Mouse (Mus musculus) right cerebral cortex, postnatal 10 days (tissue): Measurements from ENCODE around the gene Prelid1.

Experiments
- DNase-seq, 2 experiments: peaks; one replicate each; pipeline ENCODE4 v3.0.0; 2021; ENCODE audit warnings: low spot score in 2 of 2

Gene Prelid1

DNA sequence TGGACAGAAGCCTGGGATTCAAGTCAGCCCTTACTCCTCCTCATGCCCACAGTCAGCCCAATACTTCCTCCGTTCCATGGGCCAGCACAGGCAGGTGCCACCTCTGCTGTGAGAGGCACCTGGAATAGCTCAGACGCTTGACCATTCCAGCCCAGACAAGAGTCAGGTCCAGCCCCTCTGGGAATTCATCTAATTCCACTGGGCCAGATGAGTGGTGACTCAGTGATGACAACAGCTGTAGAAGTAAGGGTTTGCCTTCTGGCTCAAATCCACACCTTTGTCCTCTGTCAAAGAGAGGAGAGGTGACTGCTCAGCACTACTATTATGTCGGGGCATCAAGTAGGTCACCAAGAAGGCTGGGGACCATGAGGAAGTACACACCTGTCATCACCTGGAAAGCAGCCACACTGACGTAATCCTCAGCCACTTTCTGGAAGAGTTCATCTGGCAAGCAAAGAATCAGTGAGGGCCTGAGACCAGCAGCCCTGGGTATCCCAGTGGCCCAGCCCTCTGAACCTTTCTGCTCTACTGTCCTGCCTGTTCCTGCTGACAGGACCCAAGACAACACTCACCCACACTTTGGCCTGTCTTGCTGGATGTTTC is at the start of gene Prelid1:
Gene Prelid1, plus strand, starts transcription at position 570 of the 603 bp plus-strand sequence.
- DNase-seq, result no peak

DNA sequence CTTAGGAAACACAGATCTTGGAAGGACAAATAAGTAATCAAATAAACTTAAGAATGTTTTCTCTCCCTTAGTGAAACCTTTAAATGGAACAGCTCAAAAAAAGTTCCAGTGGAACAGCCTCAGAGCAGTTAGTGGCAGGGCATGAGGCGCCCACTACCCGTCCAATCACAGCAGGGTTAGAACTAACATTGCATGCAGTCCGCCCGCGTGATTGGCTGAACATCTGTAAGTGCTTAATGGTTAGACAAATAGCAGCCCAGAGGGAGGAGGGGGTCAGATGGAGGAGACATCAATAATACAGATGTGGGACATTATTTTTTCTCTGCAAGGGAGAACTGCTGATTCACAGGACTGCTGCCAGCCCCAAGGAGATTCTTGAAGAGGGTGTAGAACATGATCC is 43.1 kb upstream of the Prelid1 start:
- no peak for DNase-seq

DNA sequence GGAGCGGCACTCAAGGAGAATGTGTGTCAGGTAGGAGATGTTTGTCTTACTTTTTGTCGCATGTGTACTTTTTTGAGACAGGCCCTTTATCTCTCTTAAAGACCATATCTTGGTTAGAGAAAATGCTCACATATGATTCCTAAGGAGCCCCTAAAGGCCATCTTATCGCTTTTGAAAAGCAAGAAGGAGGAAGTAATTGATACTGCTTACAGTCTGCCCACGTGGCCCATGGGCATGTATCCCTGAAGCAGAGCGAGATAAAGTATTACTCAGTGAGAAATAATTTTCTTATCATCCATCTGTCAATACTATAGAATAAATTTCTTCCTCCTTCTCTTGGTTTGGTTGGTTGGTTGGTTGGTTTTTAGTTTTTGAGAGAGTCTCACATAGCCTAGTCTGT is 42.7 kb upstream of the Prelid1 start:
- DNase-seq, result no peak

DNA sequence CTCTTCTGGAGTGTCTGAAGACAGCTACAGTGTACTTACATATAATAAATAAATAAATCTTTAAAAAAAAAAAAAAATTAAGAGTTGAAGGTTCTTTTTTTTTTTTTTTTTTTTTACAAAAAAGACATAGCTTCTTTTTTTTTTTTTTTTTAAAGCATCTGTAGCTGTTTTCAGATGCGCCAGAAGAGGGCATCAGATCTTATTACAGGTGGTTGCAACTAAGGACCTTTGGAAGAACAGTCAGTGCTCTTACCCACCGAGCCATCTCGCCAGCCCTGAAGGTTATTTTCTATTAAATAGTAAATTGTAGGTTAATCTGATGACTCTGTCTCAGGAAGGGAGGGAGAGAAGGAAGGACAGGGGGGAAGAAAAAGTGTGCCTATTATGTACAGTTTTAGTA is 31.4 kb upstream of the Prelid1 start:
- no peak for DNase-seq

DNA sequence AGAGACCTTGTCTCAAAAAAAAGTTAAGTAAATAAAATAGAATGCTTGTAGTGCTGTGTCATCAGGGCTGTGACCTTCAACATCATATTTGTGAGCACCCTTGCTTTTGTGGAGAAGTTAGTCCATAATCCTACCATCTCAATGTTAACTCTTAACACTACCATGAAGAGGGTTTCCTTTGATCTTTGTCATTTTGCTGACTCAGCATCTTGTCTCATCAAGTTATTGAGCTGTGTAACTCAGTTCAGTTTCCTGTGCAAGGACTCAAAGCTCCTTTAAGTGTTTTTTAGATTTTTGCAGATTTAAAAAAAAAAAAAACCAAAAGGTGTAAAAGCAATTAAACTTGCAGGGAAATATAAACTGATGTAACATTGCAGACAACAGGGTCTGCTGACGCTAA is 23.5 kb upstream of the Prelid1 start:
- no peak for DNase-seq

DNA sequence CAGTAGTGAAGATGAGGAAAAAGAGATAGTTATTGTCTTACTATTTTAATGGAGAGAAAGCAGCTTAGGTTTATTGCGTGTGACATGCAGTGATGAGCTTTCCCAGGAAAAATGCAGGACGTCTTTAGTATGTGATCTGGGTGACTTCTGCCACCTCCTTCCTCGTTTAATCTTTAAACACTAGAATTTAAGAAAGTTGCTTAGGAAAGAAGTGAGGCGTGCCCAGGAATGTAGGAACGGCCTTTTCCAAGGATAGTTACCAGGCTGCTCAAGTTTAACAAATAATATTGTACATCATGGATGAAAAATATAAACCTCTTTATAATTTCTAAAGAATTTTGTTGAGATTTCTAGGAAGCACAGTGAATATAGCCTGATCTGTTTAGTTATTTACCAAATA is 19.4 kb upstream of the Prelid1 start:
- DNase-seq, result no peak

DNA sequence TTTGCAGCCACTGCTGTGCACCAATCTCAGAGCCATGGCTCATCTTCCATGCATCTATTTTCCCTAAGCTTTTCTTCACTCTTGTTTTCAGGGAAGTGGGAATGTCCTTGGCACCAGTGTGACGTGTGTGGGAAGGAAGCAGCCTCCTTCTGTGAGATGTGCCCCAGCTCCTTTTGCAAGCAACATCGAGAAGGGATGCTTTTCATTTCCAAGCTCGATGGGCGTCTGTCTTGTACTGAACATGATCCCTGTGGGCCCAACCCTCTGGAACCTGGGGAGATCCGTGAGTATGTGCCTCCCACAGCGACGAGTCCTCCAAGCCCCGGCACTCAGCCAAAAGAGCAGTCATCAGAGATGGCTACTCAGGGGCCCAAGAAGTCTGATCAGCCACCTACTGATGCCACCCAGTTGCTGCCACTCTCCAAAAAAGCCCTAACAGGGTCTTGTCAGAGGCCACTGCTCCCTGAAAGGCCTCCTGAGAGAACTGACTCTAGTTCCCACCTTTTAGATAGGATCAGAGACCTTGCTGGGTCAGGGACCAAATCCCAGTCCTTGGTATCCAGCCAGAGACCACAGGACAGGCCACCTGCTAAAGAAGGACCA is 8.2 kb upstream of the Prelid1 start:
- no peak for DNase-seq

DNA sequence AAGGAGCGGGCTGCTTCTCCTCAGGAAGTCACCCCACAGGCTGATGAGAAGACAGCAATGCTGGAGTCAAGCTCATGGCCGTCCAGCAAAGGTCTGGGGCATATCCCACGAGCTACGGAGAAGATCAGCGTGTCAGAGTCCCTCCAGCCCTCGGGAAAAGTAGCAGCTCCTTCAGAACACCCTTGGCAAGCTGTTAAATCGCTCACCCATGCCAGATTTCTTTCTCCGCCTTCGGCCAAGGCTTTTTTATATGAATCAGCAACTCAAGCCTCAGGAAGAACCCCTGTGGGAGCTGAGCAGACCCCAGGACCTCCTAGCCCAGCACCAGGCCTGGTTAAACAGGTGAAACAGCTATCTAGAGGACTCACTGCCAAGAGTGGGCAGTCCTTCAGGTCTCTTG is 7.2 kb upstream of the Prelid1 start:
- no peak for DNase-seq

DNA sequence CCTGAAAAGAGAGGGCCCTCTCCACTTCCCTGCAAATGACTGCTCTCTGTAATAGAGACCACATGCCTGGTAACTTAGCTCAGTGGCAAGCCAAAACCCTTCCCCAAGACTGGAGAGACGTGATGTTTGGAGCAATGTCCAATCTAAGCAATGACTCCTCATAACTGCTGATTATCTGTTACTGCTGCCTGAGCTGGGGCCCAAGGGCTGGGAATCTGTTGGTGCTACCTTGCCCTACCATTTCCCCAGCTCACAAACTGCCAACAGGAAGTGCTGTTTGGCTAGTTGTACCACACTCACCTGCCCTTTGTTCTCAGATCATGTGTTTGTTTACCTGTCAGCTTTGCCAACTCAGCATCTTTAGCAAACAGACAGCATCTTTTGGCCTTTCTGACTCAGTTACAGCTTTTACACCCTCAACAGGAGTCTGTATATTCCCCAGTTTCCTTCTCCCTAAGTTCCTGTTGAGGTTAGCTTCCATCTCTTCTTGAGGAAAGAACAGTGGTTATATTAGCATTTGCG is 5.3 kb upstream of the Prelid1 start:
- no peak for DNase-seq

DNA sequence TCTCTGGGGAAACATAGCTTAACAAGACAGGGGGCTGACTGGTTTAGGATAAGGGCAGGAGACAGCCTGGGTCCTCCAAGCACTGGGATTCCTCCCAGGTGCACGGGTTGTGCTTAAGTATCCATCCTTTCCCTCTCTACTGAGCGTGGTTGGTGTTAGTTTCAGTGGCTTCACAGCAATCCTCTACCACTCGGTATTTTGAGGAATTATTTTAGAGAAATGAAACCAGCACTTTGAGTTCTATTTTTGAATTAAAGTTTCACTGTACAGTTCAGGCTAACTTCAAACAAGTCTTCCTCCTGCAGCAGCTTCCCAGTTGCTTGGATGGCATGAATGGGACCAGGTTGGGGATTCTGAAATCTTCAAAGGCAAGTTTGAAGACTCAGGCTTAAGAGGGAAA is 1.9 kb upstream of the Prelid1 start:
- DNase-seq, result no peak

DNA sequence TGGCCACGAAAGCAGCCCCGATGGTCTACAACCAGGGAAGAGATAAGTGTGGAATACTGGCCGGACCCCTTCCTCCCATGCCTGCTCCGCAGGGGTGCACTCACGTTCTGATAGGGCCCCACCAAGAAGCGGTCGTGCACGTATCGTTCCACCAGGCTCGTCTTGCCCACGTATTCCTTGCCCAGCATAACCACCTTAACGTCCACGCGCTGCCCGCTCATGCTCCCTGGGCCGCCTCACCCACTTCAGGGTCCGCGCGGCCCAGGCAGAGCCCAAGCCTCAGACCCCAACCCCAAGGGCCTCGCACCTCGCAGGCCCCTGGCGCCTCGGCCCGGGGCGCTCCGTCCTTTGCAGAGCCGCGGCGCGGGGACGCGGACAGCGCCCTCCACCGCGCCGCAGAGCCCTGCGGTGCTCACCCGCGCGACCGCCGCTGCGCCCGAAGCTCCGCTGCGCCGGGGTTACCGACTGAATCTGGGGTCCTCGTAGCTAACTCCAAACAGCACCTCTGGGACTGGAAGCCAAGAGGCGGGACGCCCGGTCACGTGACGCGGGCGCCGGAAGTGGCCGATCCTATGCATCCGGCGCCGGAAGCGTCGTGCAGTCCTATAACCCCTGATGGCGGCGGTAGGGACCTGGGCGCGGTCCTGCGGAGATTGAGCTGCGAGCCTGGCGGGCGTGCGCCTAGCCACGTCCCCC is 1.3 kb downstream of the Prelid1 start, which contains the start of gene Rab24:
Gene Rab24, minus strand, starts transcription at position 513 of the 696 bp plus-strand sequence.
- peak; percentile 93 to 95 for DNase-seq

DNA sequence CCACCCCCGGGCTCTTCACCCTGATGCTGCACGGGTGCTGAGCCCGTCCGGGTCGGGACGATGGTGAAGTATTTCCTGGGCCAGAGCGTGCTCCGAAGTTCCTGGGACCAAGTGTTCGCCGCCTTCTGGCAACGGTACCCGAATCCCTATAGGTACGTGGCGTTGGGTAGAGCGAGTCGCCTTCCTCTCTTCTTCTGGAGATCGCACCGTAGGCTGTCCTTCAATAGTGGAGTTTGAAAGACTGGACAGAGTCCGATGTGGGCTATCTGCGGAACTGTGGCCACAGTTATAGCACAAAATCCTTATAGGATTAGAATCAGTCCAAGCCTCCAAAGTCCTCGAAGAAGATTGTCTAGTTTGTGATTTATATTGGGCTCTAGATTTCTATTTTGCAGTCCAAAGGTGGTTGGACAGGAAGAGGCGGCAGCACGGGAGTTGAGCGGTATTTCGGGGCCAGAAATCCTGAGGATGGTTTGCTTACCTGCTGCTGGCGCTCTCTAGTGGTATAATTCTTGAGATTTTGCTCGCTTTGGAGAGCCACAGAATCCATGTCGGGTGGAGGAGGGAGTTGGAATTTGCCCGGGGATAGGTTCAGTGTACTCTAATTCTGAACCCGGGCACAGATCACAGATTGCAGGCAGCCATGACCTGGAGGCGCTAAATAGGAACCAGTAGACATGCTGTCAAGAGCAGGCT is 2.0 kb downstream of the Prelid1 start:
- peak; percentile 57 to 67 for DNase-seq

DNA sequence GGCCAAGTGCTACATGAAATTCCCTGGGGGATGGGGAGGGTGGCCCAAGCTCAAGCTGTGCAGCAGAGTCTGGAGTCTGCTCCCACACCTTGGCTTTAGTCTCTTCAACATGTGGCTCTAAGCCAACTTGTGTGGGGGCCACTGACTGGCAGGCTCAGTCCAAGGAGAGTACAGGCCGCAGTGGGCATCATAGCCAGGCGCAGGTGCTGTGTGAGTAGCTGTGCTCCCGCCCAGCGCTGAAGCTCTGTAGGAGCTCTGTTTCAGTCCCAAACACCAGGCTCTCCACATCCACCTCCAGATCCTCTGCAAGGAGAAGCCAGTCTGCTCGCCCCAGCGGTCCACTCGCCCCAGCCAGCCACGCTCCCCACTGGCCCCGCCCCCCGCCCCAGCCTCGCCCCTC is 5.3 kb downstream of the Prelid1 start:
- DNase-seq, result peak in 1 of 2 experiments; percentile 49

DNA sequence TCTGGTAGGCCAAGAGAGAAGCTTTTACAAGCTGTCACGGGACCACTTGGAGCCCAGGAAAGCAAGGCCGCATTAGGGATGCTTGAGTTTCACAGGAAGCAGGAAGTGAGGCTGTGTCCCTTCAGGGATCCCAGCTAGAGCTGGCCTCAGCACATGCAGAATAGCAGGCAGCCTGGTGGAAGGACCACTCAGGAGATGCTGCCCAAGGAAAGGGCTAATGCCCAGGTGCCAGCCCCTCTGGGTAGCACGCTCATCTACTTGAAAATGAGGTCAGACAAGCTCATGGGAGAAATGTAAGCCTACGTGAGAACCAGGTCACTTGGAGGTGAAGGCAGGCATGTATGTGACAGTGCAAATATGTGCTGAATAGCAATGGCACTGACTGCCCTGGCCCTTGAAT is 6.9 kb downstream of the Prelid1 start:
- peak in 1 of 2 experiments; percentile 49 for DNase-seq

DNA sequence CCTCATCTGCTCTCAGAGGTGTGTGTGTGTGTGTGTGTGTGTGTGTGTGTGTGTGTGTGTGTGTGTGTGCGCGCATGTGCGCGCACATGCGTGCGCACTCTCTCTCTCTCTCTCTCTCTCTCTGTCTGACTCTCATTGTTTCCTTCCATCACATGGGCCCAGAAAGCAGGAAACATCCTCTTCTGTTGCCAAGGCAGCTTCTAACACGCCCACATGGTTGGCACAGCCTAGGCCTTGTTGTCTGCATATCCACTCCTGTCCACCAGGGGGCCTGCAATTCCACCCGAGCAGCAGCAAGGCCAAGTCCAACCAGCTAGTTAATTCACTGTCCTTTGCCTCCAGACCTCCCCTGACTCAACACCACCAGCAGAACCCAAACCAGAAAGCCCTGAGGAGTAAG is 7.3 kb downstream of the Prelid1 start:
- peak; percentile 93 to 95 for DNase-seq

DNA sequence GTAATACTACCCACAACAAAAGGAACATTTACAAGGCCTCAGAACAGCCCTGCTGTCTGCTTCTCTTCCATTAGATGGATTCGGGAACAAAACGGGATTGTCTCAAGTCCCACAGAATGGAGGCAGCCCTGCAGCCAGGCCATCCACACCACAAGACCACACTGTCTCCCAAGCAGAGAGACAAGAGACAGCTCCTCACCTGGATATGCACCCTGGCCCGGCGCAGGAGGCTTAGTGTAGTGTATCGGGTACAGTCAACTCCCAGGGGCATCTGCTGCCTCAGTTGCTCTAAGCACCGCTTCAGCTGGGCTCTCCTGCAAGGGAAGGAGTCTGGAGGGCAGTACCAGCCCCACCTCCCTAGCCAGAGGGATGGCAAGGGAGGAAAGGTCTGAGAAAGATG is 7.9 kb downstream of the Prelid1 start:
- no peak for DNase-seq

DNA sequence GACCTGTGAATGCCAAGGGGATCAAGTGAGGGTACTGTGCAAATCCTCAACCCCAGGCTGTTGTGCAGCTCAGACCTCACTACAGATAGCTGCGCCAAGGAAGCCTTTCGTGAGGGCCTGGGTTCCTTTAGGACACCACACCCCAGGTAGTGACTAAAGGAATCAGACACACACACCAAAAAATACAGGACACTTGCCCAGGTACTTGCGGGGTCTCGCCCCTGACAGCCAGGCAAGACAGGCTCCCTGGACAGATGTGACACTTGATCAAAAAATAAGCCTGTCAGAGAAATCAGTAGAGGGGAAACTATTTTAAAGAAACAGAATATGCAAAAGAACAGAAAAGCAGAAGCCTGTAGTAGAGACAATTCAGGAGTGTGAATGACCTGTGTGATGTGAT is 8.3 kb downstream of the Prelid1 start:
- DNase-seq, result no peak

DNA sequence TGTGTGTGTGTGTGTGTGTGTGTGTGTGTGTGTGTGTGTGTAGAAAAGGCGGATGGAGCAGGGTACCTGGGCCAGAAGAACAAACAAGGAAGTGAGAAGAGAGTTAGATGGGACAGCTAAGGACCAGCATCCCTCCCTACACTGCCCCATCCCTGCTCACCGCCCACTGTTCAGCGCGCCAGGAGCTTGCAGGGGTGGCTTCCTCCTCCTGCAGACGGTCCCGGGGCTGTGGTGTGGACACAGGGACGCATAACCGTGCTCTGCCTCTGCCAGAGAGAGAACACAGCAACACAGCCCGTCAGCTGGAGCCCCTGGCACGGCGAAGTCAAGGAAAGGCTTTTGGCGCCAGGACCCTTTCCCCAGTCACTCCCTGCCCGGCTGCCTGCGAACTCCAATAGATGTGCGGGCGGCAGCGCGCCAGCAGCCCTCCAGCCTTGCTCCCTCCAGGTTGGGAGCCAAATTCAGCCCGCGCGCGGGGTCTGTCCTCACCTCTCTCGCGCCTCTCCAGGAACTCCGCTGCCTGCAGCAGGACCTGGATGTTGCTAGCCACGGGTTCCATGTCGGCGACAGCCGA is 8.9 kb downstream of the Prelid1 start:
- DNase-seq, result peak; percentile 64

DNA sequence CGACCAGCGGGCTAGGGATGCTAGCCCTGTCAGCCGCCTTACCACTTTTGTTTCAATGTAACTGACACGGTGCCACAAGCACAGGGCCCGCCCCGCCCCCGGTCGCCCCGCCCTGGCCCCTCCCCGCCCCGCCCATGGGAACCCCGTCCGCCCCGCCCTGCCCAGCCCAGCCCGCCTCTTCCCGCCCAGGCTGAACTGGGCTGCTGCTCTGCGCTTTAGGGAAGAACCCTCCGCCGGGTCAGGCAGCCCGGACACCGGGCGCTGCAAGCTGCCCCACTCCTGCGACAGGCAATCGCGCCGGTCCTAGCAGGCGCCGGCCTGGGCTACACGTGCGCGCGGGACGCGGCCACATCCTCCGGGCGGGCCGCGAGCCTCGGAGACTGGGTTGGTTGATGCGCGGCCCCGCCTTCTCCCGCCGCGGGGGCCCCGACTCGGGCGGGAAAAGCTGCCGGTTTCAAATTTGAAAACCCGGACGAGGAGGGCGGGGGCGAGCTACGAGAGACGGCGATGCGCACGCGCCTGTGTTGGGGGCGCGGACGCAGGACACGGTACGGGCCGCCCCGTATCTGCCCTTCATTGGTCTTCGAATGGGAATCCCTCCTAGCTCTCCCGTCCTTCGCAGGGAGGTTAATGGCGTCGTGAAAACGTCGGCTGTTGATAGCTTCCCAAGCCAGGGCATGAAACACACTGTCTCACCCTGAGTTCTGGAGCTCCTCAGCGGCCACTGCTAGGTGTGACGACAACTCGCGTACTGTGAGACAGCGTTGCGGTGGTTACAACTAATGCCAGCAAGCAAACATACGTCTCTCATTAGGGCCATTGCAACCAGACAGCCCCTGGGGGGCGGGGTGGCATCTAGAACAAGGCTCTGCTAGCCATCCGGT is 9.6 kb downstream of the Prelid1 start, which contains the start of gene Mxd3:
Gene Mxd3, minus strand, starts transcription at position 141 of the 884 bp plus-strand sequence.
- DNase-seq, result peak; percentile 90

DNA sequence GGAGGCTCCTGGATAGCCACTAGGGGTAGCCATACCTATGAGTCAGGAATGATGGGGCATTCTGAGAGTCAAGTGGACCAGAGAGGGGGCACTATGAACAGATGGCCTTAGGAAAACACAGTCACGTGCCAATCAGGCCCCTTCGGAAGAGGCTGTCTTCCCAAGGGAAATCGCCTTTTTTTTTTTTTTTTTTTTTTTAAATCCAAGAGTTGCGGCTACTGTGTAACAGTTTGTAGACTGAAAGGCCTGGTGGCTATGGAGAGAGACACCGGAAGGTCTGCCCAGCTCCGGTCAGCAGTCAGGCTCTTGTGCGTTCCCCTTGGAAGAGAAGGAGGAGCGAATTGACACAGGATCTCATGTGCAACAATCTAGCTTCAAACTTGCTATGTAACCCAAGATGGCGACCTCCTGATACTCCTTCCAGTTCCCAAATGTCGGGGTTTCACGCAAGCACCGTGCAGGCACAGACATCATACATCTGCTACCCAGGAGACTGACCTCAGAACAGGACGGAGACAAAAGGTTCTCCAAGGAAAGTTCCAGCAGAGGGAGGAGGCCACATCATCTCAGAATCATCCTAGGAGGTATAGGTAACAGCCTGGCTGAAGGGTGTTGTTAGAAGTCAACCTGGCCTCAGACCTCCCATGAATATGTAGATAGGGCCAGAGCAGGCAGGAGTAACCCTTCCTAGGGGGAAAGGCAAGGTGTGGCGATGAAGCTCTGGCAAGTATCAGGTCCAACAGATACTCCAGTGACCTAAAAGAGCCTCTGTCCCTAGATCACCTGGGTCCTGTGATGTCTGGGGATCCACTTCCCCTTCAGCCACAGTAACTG is 10.5 kb downstream of the Prelid1 start:
- no peak for DNase-seq
